Mouse (Mus musculus): ENCODE results near the gene Cdh20.

The Cdh20 gene

GRCm38 (mm10) chr1:105041668-105042067 is 273.3 kb downstream of the Cdh20 start:
- DNase-seq (ENCODE audit: low spot score) = no peak

Measured in retina, embryonic 14.5 days (tissue).